Mouse (Mus musculus): Measurements from ENCODE around the gene Pcca.

The Pcca gene

GRCm38 (mm10) chr14:122639168-122639720 is 105.1 kb downstream of the Pcca start:
- no peak for DNase-seq (ENCODE audit: low read depth in 2 of 2, low spot score in 2 of 2)

GRCm38 (mm10) chr14:122642432-122642831 is 108.3 kb downstream of the Pcca start:
- no peak for DNase-seq (ENCODE audit: low read depth in 2 of 2, low spot score in 2 of 2)

- DNase-seq (ENCODE audit: low read depth in 2 of 2, low spot score in 2 of 2) = no peak
These were observed 114.1 kb downstream of the Pcca start for GRCm38 (mm10) chr14:122648214-122648613.

- no peak for DNase-seq (ENCODE audit: low read depth in 2 of 2, low spot score in 2 of 2)
These were observed 115.3 kb downstream of the Pcca start for GRCm38 (mm10) chr14:122649336-122649950.

GRCm38 (mm10) chr14:122651681-122652080 is 117.6 kb downstream of the Pcca start:
- DNase-seq (ENCODE audit: low read depth in 2 of 2, low spot score in 2 of 2) = no peak

GRCm38 (mm10) chr14:122675661-122676060 is 141.5 kb downstream of the Pcca start:
- DNase-seq (ENCODE audit: low read depth in 2 of 2, low spot score in 2 of 2) = no peak

GRCm38 (mm10) chr14:122683645-122684044 is 149.5 kb downstream of the Pcca start:
- no peak for DNase-seq (ENCODE audit: low read depth in 2 of 2, low spot score in 2 of 2)

- no peak for DNase-seq (ENCODE audit: low read depth in 2 of 2, low spot score in 2 of 2)
These were observed 150.1 kb downstream of the Pcca start for GRCm38 (mm10) chr14:122684250-122684649.

GRCm38 (mm10) chr14:122684811-122685210 is 150.7 kb downstream of the Pcca start:
- DNase-seq (ENCODE audit: low read depth in 2 of 2, low spot score in 2 of 2) = no peak

- DNase-seq (ENCODE audit: low read depth in 2 of 2, low spot score in 2 of 2) = no peak
These were observed 153.3 kb downstream of the Pcca start for GRCm38 (mm10) chr14:122687398-122687797.

GRCm38 (mm10) chr14:122688378-122688777 is 154.3 kb downstream of the Pcca start:
- DNase-seq (ENCODE audit: low read depth in 2 of 2, low spot score in 2 of 2) = no peak

GRCm38 (mm10) chr14:122689136-122689815 is 155.2 kb downstream of the Pcca start:
- DNase-seq (ENCODE audit: low read depth in 2 of 2, low spot score in 2 of 2) = no peak

- no peak for DNase-seq (ENCODE audit: low read depth in 2 of 2, low spot score in 2 of 2)
These were observed 157.4 kb downstream of the Pcca start for GRCm38 (mm10) chr14:122691555-122691954.

- DNase-seq (ENCODE audit: low read depth in 2 of 2, low spot score in 2 of 2) = no peak
These were observed 166.2 kb downstream of the Pcca start for GRCm38 (mm10) chr14:122700333-122700732.

- DNase-seq (ENCODE audit: low read depth in 2 of 2, low spot score in 2 of 2) = no peak
These were observed 179.7 kb downstream of the Pcca start for GRCm38 (mm10) chr14:122713793-122714192.

GRCm38 (mm10) chr14:122714911-122715310 is 180.8 kb downstream of the Pcca start:
- DNase-seq (ENCODE audit: low read depth in 2 of 2, low spot score in 2 of 2) = no peak

GRCm38 (mm10) chr14:122716057-122716456 is 181.9 kb downstream of the Pcca start:
- DNase-seq (ENCODE audit: low read depth in 2 of 2, low spot score in 2 of 2) = no peak

GRCm38 (mm10) chr14:122719496-122720080 is 185.5 kb downstream of the Pcca start:
- no peak for DNase-seq (ENCODE audit: low read depth in 2 of 2, low spot score in 2 of 2)

- no peak for DNase-seq (ENCODE audit: low read depth in 2 of 2, low spot score in 2 of 2)
These were observed 186.9 kb downstream of the Pcca start for GRCm38 (mm10) chr14:122720989-122721388.

- no peak for DNase-seq (ENCODE audit: low read depth in 2 of 2, low spot score in 2 of 2)
These were observed 187.6 kb downstream of the Pcca start for GRCm38 (mm10) chr14:122721750-122722149.

- DNase-seq (ENCODE audit: low read depth in 2 of 2, low spot score in 2 of 2) = no peak
These were observed 192.3 kb downstream of the Pcca start for GRCm38 (mm10) chr14:122726456-122726855.

- DNase-seq (ENCODE audit: low read depth in 2 of 2, low spot score in 2 of 2) = no peak
These were observed 195.4 kb downstream of the Pcca start for GRCm38 (mm10) chr14:122729431-122730073.

Data from CD8-positive naive resting alpha-beta T cell, adult 2 months (primary cell).